11 mouse cellular contexts compared by ENCODE assay signal in the genomic region with DNA sequence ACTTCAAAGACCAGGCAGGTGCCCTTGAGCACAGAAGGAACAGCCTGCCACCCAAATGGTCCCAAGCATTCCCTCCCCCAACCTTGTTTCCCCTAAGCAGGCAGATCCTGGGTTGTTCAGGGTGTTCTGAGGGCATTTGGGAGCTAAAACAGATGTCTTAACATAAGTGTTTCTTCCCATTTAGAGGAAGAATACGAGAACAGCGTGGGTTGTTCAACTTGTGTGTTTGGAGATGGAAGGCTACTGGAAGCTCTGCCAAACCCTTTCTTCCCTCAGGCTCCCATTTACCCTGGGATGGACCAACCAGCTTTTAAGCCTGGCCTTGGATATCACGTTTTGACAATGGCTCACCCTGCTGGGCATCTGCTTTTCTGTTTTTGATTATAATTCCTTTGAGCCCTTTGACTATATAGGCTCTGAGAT.
DNase-seq lines count a peak whose midpoint lies in the region; TF ChIP-seq lines count a peak whose summit lies in the region.
"Had no signal": no experiment of that assay in that cellular context is flagged by ENCODE, and none has a peak within 500 bp of the region (broad histone marks: within the 10 kb centered on the region; RNA-seq: fewer than 3 reads in every experiment).

No protein-coding gene starts in this region.

- no peaks in the 10 kb centered on the region for H3K36me3 ChIP-seq in limb, embryonic 10.5 days

- peak overlapping the region; percentile 76; the same call in 1 of the 2 replicates for H3K27ac ChIP-seq in layer of hippocampus, adult 2 months
- H3K27ac ChIP-seq in limb, embryonic 10.5 days = peak overlapping the region; percentile 63

- no peaks in the 10 kb centered on the region for H3K27me3 ChIP-seq in limb, embryonic 10.5 days (ENCODE audit: low read depth, poor library complexity, severe bottlenecking)

- H3K4me1 ChIP-seq in limb, embryonic 10.5 days = peaks cover 14% of the 10 kb centered on the region

- H3K9me3 ChIP-seq in limb, embryonic 10.5 days (replicated peaks) = no peaks in the 10 kb centered on the region

- 46% methylated on average over 3 of the region's 3 CpGs for WGBS in limb, embryonic 10.5 days

- peak; percentile 59 for TF ChIP-seq CTCF in layer of hippocampus, adult 2 months (conservative IDR thresholded peaks at IDR 0.05)

- peak in 1 of 2 experiments; percentile 53 for DNase-seq in layer of hippocampus, adult 2 months (ENCODE audit: low spot score in 2 of 2)
- DNase-seq in layer of hippocampus, adult 11-12 months (ENCODE audit: low spot score) = no peak
- peak; percentile 12 for DNase-seq in adipocyte (ENCODE audit: low spot score)
- DNase-seq in embryo, embryonic 9.5 days (ENCODE audit: extremely low spot score) = peak; percentile 24
- no peak for DNase-seq in limb, embryonic 10.5 days (ENCODE audit: low spot score)
- no peak for DNase-seq in frontal cortex, postnatal 10 days (ENCODE audit: low spot score in 2 of 2)
- DNase-seq in frontal cortex, postnatal 36 days (ENCODE audit: low spot score in 2 of 2) = no peak
- DNase-seq: cerebellum, adult 9-11 months; gastrocnemius, postnatal 14 days; kidney, postnatal 14 days; spleen, adult 18-20 months had no signal

- H3K4me3 ChIP-seq in layer of hippocampus, adult 2 months = no peak overlapping the region
- H3K4me3 ChIP-seq in limb, embryonic 10.5 days = no peak overlapping the region

Comparison
In these comparisons a context has a peak if more than half of its experiments do, and no peak if none do; other contexts are left out.
1. DNase-seq: peak in adipocyte (single experiment) and embryo, embryonic 9.5 days (single experiment); none in layer of hippocampus, adult 11-12 months (single experiment), limb, embryonic 10.5 days (single experiment), frontal cortex, postnatal 10 days (0 of 2) and frontal cortex, postnatal 36 days (0 of 2).